Mouse (Mus musculus) spleen, adult 2 months (tissue): ENCODE results near the gene Suox. TPM values are rescaled to one million over a fixed set of nuclear protein-coding genes. Genes with fewer than 3 reads are reported as not detected.

Experiments
- DNase-seq, 2 experiments: peaks; one replicate each; pipeline versions ENCODE4 v3.0.0 to v3.0.0-alpha.2; 2012 to 2021; ENCODE audit warnings: low spot score in 2 of 2, low read depth in 1 of 2
- H3K27ac ChIP-seq: fragments of 200-500 bp; 2 replicates; pipeline ENCODE4 v1.5.1; 2012; ENCODE audit warnings: low read length, inconsistent platforms; ENCODE audit not compliant: insufficient read depth
- H3K27me3 ChIP-seq: fragments of 200-500 bp; 2 replicates; pipeline ENCODE4 v1.6.1; 2012; ENCODE audit warnings: mild to moderate bottlenecking, moderate library complexity, low read length, inconsistent platforms; ENCODE audit not compliant: control insufficient read depth, insufficient read depth
- H3K36me3 ChIP-seq: fragments of 200-500 bp; 2 replicates; pipeline ENCODE4 v1.6.1; 2012; ENCODE audit warnings: mild to moderate bottlenecking, low read length, inconsistent platforms; ENCODE audit not compliant: control insufficient read depth, insufficient read depth
- H3K4me1 ChIP-seq: fragments of 200-500 bp; 2 replicates; pipeline ENCODE4 v1.6.1; 2011; ENCODE audit warnings: inconsistent platforms; ENCODE audit not compliant: control insufficient read depth, insufficient read depth, insufficient read length
- H3K4me3 ChIP-seq: fragments of 200-500 bp; 2 replicates; pipeline ENCODE4 v1.5.1; 2011; ENCODE audit warnings: mild to moderate bottlenecking, inconsistent platforms; ENCODE audit not compliant: insufficient read depth, insufficient read length; ENCODE audit errors: extremely low read depth
- CTCF ChIP-seq: fragments of 200-500 bp; IDR thresholded peaks from 2 replicates; pipeline ENCODE4 v1.5.1; 2011; ENCODE audit warnings: mild to moderate bottlenecking, inconsistent platforms; ENCODE audit not compliant: insufficient read depth, insufficient read length, insufficient replicate concordance; ENCODE audit errors: extremely low read depth
- POLR2A ChIP-seq: fragments of 200-500 bp; IDR thresholded peaks from 2 replicates; pipeline ENCODE4 v1.6.1; 2011; ENCODE audit warnings: low read depth, low read length, inconsistent platforms
- WGBS: fragments of 180-500 bp; shearing (Covaris S2); methylation state at CpG from one replicate; pipeline ENCODE4 v1.1.7; 2018; 5-methylcytosine and 5-hydroxymethylcytosine counted together
- polyA plus RNA-seq: library from polyadenylated mRNA; depleted of rRNA; stranded (reverse); fragments of >200 nt; gene quantifications from 2 replicates; pipeline ENCODE4 v1.2.3, GENCODE M21; 2012

Gene Suox
- polyA plus RNA-seq, 1 experiment = 6.9 TPM

DNA sequence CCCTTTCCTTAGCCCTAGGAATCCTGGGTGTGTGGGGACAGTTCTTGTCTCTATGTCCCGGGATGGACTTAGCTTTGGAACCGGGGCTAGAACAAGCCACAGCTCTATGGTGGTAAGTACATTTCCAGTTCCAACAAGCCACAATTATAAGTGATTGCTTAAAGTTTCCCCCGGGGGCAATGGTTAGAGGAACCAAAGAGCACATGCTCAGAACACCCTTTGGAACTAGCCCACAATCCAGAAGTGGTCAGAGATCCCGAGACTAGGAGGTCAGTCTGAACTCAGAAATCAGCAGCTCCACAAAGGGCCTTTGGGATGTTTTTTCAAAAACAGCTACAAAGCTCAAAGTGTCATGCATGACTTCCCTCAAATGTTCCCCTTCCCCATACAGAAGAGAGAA lies 20.0 kb downstream of the Suox start:
- H3K4me1 ChIP-seq = no peaks in the 10 kb centered on the region
- no peaks in the 10 kb centered on the region for H3K36me3 ChIP-seq
- H3K27me3 ChIP-seq = no peaks in the 10 kb centered on the region
- H3K27ac ChIP-seq = no peak overlapping the region
- WGBS = 61% methylated on average over 4 of the region's 4 CpGs
- TF ChIP-seq POLR2A (no peak), CTCF (no peak)
- no peak overlapping the region for H3K4me3 ChIP-seq
- no peak for DNase-seq

DNA sequence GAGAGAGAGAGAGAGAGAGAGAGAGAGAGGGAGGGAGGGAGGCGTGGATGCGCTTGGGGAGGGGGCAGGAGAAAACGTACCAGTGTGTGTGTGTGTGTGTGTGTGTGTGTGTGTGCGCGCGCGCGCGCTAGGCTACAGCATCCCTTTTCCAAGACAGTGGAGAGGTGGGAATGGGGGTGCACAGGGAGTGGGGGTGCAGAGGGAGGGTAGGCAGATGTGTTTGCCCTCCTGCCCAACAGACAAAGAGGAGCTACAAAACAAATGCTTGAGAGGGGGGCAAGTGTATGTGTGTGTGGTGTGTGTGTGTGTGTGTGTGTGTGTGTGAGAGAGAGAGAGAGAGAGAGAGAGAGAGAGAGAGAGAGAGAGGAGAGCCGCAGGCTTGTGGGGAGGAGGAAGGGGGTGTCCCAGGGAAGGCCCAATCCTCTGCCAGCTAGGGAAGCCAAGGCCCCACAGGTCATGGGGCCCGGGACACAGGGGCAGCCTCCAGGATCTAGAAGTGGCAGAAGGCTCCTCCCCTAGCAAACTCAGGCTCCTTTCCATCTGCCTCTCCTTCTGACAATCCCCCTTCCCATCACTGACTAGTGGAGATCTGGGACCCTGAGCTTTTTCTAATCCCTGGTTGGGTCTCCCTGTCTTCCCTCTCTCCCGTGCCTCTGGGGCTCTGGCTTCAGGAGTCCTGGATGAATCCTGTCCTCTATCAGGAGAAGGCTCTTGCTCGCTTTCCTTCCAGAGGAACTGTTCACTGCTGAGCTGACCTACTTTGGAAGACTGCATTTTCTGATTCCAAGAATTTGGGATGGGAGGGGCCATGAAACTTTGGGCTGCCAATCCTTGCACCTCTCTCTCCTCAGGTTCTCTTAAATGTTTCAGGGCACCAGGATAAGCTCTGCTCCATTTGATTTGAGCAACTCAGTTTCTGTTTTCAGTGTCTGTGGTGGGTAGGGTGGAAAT lies 27.5 kb downstream of the Suox start:
- no peak for DNase-seq
- H3K36me3 ChIP-seq = no peaks in the 10 kb centered on the region
- WGBS = 26% methylated on average over 10 of the region's 13 CpGs
- no peak overlapping the region for H3K27ac ChIP-seq
- no peak overlapping the region; the same call in 1 of the 2 replicates for H3K4me3 ChIP-seq
- peaks cover 4% of the 10 kb centered on the region; the same call in 1 of the 2 replicates for H3K27me3 ChIP-seq
- TF ChIP-seq POLR2A (no peak), CTCF (no peak)
- H3K4me1 ChIP-seq = peaks cover 7% of the 10 kb centered on the region

- H3K27ac ChIP-seq = no peak within 1 kb of the TSS
- TF ChIP-seq POLR2A (no peak), CTCF (no peak)
- peak within 1 kb of the TSS; percentile 50 for H3K4me3 ChIP-seq
- no peak for DNase-seq
- no peaks in the 10 kb centered on the region for H3K36me3 ChIP-seq
- peaks cover 7% of the 10 kb centered on the region for H3K4me1 ChIP-seq
- H3K27me3 ChIP-seq = peaks cover 4% of the 10 kb centered on the region; the same call in 1 of the 2 replicates
- 13% methylated on average over 36 of the region's 36 CpGs for WGBS
Measured at GRCm38 (mm10) chr10:128645111-128646011, 28.5 kb downstream of the Suox start, which contains the start of gene Ikzf4. Ikzf4 (minus strand) TSS chr10:128645991.

GRCm38 (mm10) chr10:128642749-128643148 lies 31.1 kb downstream of the Suox start:
- TF ChIP-seq POLR2A = no peak
- TF ChIP-seq CTCF = no peak
- peaks cover 4% of the 10 kb centered on the region; the same call in 1 of the 2 replicates for H3K27me3 ChIP-seq
- DNase-seq = no peak
- H3K4me1 ChIP-seq = peaks cover 7% of the 10 kb centered on the region
- 85% methylated on average over 6 of the region's 6 CpGs for WGBS
- no peak overlapping the region for H3K4me3 ChIP-seq
- no peaks in the 10 kb centered on the region for H3K36me3 ChIP-seq
- no peak overlapping the region for H3K27ac ChIP-seq

- Histone ChIP-seq H3K27me3 (peaks cover 4% of the 10 kb centered on the region; the same call in 1 of the 2 replicates), H3K36me3 (no peaks in the 10 kb centered on the region), H3K4me1 (peaks cover 7% of the 10 kb centered on the region), H3K27ac (no peak overlapping the region), H3K4me3 (no peak overlapping the region)
- WGBS = 78% methylated on average over 7 of the region's 7 CpGs
- TF ChIP-seq CTCF = no peak
- no peak for TF ChIP-seq POLR2A
- DNase-seq = no peak
Measured at GRCm38 (mm10) chr10:128641871-128642270, 32.0 kb downstream of the Suox start.

DNA sequence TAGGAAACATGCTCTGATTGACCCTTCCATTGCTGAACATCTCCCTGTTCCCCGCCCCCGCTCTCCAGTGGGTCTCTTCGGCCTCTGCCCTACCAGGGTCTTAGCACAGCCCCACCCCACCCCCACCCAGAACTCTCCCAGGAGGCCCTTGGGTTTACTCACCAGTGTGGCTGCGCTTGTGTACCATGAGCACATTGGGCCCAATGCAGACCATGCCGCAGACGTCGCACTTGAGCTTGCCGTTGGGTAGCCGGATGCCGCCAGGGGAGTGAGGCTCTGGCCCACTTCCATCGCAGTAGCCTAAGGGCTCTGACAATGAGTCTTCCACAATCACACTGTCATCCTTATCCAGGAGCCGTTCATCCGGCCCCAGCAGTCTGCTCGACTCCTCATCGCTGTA lies 33.0 kb downstream of the Suox start:
- no peak for DNase-seq
- Histone ChIP-seq H3K4me3 (no peak overlapping the region), H3K4me1 (peaks cover 3% of the 10 kb centered on the region), H3K36me3 (no peaks in the 10 kb centered on the region), H3K27me3 (0 out of 2 replicates have a peak, but pooled peaks cover 2% of the 10 kb centered on the region), H3K27ac (no peak overlapping the region)
- WGBS = 95% methylated on average over 15 of the region's 15 CpGs
- TF ChIP-seq POLR2A = no peak
- no peak for TF ChIP-seq CTCF
